Mouse (Mus musculus) heart, postnatal 4 days (tissue): Measurements from ENCODE around the gene Fgfbp3. TPM values are rescaled to one million over a fixed set of nuclear protein-coding genes. Genes with fewer than 3 reads are reported as not detected.
A peak's percentile ranks its signal among the peaks of the same experiment; 100 is the strongest.
"Not testable (repeated sequence)": the region's sequence is repeated elsewhere in the genome, so short reads cannot be mapped to it uniquely, and the experiment has no call there.

Experiments used
- DNase-seq: peaks from one replicate; pipeline ENCODE4 v3.0.0; 2021
- total RNA-seq, 2 experiments: library from RNA; stranded (reverse); gene quantifications; 2 replicates each; pipeline ENCODE4 v1.2.3; 2021

The Fgfbp3 gene
- total RNA-seq = 1 to 10 TPM; 2.8 to 3.3 TPM

DNA sequence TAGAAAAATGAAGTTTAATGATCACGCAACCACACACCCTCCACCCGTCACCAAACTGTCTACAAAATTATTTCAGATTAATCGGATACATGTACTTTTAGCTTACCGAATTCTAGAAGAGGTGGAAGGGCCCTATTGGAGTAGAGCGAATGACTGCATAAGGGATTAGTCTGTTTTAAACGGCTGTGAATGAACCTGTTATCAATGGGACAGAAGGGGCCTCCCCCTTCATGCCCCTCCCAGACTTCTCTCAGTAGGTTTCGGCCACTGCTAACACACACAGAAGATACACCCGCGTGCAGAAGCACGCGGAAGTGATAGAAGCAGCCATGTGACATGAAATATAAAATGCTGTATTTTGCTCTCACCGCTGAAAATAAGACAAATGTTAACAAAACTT lies at the start of gene Fgfbp3:
TSS of gene Fgfbp3 (minus strand) at position 150 of the 400 bp plus-strand sequence.
- no peak for DNase-seq

DNA sequence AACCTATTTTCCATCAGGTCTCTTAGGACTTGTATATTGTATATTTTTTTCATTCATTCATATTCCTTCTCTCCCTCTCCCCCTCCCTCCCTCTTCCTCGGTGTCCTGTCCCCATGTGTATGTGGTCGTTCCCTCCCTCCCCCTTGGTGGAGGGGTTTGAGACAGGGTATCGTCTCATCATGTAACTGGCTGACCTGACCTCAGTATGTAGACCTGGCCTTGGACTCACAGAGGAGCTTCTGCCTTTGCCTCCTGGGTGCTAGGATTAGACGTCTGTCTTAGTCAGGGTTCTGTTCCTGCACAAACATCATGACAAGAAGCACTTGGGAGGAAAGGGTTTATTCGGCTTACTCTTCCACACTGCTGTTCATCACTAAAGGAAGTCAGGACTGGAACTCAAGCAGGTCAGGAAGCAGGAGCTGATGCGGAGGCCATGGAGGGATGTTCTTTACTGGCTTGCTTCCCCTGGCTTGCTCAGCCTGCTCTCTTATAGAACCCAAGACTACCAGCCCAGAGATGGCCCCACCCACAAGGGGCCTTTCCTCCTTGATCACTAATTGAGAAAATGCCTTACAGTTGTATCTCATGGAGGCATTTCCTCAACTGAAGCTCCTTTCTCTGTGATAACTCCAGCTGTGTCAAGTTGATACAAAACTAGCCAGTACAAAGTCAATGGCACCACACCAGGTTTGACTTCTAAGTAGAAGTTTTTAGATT lies 43.3 kb upstream of the Fgfbp3 start:
- DNase-seq = not testable (repeated sequence)

DNA sequence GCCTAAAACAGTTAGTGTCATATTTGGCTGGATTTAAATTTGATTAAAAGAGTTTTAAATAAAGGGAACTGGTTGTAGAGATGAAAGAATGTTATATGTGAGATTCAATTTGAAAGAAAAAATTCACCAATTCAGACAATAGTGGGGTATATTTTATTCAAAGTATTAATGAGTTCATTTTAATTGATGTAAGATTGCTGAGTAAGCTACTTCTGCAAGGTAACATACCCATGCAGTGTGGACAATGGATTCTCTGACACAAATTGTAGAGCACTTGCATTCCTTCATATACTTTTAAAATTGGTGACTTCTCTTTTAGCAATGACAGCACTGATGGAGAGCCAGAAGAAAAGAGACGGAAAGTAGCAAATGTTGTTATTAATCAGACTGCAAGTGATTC lies 41.9 kb upstream of the Fgfbp3 start:
- no peak for DNase-seq

DNA sequence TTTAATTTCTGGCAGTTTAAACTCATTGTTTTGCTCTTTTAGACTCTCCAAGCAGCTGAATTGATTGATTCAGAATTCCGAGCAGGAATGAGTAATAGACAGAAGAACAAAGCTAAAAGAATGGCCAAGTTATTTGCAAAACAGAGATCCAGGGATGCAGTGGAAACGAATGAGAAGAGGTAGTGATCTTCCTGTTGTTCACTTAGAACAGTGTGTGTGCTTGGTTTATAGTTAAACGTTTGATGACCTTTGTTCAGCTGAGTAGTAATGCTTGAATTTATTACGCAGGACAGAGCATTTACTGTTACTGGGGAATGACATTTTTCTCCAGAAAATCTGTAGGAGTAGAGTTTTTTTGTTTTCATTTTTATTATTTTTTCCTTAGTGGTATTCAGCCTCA lies 38.9 kb upstream of the Fgfbp3 start:
- DNase-seq = no peak

DNA sequence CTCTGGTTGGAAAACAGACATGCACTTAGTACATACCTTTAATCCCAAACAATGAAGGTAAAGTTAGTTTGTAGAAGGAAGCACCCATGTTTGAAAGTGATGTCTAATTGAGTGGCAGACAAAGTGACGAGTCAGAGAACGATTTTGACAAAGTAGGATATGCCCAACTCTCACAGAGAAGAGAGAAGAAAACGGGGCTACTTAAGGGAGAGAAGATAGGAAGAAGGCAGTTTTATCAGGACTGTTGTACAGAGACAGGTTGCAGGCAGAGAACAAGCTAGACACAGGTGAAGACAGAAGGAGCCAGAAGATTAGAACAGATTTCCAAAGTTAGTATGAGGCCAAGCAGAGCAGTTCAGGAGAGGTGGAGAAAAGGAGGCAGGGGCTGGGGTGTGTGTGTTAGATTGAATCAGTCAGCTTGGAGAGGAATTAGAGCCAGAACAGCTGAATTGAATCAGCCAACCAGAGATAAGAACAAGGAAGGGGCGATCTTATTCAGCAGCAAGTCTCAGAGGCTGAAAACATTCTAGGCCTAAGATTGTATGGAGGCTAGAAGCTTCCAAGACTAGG lies 34.3 kb upstream of the Fgfbp3 start:
- no peak for DNase-seq

DNA sequence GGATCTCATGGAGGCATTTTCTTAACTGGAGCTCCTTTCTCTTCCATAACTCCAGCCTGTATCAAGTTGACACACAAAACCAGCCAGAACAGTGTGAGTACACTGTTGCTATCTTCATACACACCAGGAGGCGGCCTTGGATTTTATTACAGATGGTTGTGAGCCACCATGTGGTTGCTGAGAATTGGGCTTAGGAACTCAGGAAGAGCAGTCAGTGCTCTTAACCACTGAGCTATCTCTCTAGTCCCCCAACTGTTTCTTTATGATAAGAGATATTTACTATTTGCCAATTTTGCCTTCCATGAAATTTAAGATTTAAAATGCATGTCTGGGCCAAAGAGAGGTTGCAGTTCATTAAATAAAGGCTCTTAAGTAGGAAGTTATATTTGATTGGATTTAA lies 20.6 kb upstream of the Fgfbp3 start:
- no peak for DNase-seq

DNA sequence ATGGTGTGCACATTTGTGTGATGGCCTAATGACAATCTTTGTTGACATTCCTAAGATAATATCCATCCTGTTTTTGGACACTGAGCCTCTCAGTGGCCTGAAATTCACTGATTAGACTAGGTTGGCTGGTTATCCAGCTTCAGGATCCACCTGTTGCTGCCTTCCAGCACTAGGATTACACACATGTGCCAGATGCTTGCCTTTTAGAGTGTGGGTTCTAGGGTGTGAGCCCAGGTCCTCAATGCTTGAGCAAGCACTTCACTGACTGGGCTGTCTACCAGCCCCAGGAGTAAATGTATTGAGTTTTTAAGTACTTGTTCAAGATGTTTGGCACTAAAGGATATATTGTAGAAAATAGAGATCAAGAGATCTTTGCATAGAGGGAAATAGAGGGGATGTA lies 18.6 kb upstream of the Fgfbp3 start:
- DNase-seq = no peak

DNA sequence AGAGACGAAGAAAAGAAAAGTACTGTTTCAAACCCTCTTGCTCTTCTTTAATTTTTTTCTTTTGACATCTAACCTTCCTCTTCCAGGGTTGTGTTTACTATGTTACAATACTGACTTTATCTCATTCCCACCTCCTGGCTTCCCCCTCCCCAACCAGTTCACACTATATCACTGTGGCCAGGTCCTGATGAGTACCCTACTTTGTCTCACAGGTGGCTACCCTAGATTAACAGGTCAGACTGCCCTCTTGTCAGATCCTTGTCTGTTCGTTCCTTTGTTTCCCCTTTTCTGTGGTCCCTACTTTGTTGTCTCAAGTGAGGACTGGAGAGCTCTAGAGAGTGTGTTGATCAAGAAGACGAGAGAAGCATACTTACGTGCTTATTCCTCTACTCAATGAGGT lies 16.9 kb upstream of the Fgfbp3 start:
- DNase-seq = no peak

DNA sequence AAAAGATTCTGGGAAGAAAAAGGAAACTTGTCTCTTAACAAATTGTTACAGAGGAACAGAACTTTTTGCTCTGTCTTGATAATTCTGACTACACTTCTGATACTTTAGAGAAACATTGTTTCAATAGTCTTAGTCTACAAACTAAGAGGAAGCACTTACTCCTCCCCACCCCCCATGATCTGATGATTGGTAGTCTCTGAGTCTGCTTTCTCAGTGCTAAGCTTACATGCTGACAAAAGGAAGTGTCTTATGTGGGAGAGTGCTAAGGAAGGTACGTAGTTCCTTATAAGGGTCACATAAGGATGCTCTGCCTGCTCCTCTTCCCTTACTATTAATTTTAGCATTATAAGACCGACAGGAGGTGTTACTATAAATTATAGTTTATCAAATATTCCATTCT lies 13.2 kb upstream of the Fgfbp3 start:
- DNase-seq = no peak

DNA sequence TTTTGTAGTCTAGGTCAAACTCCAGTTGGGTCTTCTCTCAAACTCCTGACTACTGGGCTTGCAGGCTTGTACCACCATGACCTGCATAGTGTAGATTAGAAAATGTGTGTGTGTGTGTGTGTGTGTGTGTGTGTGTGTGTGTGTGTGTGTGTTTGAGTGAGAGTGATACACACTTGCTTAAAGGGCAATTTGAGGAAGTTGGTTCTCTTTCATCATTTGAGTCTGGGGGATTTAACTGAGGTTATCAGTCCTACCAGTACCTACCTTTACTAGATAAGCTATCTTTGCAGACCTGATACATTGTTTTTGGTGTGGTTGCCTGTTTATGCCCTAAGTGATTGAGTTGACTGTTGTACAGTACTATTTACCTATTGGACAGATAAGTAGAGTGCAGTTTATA lies 12.7 kb upstream of the Fgfbp3 start:
- DNase-seq = no peak

DNA sequence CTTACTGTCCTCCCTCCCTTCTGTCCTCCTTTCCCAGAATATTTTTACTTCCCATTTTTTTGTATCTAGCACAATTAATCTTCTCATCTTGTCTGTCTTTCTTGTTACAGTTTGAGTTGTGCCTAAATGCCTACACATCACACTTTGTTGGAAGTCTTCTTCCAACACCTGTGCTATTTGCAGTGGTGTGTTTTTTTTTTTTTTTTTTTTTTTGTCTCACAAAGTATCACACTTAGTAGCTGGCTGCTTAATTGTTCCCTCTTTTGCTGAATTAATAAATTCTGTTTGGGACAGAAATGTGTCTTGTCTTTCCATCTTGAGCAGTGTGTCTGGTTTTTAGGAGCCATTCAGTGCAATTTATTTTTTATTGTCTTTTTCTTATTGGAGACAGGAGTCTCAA lies 10.4 kb upstream of the Fgfbp3 start:
- no peak for DNase-seq

DNA sequence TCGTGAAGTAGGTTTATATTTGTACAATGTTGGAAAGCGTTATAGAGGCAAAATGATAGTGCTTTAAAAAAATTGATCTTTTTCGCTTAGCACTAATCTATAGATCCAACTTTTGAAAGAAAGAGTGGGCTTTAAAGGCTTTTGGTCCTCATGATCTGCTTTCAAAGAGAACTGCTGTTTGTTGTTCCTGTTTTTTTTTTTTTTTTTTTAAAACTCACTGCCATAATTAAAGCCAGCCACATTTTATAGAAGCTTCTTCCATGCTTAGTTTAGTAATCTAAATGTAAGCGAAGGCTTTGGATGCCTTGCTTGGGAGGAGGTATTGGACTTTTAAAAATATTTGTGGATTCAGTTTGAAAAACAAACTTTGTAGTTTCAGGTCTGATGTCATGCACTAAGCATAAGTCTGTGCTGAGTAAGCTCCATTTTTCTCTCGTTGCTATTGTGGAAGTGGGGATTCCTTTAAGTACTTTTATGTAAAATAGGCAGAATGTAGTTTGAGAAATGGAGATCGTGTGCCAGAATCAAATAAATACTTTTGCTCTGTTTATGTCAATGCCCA lies 8.5 kb upstream of the Fgfbp3 start:
- no peak for DNase-seq

DNA sequence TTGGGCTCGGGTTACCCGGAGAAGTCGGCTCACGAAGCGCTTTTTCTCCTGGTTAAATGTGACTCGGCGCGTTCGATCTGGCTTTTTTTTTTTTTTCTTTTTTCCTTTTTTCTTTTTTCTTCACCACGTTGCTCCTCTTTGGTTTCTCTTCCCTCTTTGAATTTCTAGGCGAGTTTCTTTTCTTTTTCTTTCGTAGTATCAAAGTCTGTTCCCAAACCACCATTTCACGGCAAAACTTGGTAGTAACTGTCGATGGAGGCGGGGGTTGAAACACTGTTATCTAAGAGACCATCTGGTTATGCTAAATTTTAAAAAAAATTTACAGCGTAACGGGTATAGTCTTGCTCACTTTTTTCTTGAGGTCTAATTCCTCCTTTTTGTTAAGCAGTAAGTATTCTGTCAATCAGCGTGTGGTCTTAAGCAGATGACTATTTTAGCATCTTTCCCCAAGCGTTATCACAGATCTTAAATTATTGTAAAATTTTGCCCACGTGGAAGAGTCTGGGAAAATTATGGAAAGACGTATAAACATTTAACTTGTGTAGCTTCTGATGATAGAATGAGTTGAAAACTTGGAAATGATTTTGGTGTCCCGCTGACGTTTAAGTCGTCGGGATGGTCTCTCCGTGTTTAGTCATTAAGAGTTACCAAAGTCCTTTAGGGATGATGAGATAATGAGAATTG lies 7.3 kb upstream of the Fgfbp3 start:
- DNase-seq = no peak

DNA sequence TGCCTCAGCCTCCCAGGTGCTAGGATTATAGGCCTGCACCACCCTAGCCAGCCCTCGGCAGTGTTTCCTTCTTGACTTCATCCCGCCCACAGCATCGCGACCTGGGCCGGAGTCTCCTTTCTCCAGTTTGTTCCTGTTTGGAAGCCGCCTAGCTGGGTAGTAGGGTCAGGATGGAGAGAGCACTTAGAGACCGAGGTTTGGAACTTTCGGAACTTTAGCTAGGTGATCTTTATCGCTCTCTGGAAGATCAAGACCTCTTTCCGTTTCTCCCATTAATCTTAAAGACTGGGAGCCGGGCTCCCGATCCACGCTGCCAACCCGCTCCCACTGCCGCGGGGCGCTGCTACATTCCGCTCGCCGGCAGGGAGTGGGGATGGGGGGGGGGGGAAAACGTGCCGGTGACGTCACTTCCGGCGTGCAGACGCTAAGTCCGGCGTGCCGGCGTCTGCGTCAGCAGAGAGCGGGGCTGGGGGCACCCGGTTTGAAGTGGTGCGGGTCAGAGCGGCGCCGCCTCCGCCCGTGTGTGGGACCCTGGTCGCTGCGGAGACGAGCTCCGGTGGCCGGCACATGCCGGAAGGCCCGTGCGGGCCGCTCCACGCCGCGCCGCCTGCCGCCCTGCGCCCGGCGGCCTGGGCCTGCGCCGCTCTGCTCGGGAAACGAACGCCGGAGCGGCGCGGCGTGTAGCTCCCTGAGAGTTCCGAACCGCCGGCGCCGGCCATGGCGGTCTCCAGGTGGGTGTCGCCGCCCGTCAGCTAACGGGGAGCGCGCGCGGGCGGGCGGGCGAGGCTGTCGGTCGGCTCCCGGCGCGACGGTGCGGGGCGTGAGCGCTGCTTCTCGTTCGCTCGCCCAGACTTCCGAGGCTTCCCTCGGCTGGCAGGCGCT lies 6.5 kb upstream of the Fgfbp3 start, which contains the start of gene Btaf1:
TSS of gene Btaf1 (plus strand) at position 409 of the 882 bp plus-strand sequence.
- peak; percentile 82 for DNase-seq

DNA sequence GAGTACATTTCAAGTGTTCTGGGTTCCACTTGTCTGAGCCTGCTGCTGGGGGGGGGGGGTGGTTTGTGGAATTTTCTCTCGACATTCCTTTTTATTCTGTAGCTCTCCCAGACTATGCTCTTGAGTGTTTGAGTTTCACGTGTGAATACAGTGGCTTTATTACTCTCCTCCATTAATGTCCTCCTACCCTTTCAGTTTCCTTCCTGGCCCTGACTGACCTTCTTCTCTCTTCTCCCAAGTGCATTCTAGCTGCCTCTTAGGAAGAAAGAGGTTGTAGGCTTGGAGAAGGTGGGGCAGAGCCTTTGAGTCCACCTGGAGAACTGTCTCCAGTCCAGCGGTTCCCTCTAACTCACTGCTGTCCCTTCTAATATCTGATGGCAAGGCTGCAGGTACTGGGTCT lies 3.5 kb upstream of the Fgfbp3 start:
- DNase-seq = no peak

DNA sequence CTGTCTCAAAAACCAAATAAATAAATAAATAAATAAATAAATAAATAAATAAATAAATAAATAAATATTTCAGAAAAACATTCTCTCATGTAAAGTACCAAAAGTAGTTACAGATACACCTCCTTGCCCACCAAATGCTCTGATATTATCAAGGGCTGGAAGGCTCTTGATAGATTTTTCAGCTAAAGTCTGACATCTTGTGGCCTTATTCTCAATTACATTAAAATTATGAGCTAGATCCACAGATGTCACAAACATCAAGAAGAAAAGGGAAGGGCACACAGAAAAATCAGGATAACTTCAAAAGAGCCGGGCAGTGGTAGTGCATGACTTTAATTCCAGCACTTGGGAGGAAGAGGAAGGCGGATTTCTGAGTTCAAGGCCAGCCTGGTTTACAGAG lies 2.6 kb upstream of the Fgfbp3 start:
- no peak for DNase-seq

DNA sequence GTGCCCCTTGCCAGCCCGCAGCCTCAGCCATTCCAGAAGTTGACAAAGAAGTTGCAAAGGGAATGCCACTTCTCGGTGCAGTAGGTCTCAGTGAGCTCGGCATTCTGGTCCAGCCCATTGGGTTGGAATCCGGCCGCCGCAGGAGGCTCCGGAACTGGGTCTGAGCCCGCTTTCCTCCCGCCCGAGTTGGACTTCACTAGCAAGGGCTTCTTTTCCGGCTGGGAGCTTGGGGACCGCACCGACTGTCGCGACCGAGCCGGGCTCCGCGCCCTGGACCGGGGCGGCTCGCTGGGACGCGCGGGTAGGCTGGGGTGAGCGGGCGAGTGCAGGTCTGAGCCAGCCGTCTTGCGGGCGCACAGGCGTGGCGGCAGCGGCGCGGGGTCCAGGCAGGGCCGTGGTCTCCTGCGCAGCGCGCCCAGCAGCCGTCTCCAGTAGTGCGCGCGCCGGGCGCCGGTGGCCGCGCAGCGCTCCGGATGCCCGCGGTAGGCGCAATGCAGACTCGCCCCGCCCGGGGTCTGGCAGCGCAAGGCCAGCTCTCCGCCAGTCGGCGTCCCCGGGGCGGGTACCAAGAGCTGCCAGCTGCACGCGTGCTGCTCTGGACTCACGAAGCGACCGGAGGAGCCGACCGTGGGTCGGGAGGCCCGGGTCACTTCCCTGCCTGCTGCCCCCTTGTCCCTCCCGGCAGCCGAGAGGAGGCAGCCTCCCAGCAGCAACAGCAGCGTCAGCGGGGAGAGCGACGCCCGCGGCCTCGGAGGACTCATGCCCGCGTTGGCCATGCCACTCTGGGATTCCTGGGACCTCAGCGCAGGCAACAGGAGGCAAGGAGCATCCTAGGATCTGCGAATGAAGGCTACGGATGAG lies 744 bp downstream of the Fgfbp3 start:
- peak; percentile 81 for DNase-seq

DNA sequence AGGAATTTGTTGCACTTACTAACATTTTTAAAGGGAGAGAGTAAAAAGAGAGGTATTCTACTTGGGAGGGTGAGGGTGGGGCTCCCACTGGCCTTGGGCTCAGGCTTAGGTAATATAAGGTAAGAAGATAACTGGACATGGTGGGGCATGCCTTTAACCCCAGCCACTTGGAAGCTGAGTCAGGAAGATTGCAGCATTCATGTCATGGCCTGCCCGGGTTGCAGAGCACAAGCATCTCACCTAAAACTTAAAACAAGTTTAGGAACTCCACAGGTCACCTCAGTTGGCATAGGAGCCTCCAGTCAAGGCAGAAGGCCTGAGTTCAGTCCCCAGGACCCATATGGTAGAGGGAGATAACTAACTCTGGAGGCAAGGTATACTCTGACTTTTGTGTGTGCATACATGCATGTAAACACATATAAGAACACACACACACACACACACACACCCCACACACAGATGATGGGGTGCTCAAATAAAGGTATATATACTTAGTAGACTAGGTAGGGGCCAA lies 2.5 kb downstream of the Fgfbp3 start:
- no peak for DNase-seq

DNA sequence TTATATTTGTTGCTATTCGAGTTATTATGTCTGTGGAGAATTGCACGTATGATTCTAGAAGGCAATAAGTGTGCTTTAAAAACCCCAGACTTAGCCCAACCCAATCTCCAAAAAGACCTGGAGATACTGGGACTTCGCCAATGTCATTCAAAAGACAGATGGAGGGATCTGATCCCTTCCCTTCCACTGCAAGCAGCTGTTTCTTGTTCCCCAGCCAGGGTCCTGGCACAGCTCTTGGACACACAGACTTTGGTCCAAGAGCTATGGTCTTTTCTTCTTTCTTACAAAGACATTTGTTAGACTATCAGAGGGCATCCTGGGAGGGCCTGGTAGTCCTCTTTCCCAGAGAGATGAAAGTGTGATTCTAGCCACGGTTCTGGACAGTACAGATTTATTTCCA lies 3.2 kb downstream of the Fgfbp3 start:
- no peak for DNase-seq

DNA sequence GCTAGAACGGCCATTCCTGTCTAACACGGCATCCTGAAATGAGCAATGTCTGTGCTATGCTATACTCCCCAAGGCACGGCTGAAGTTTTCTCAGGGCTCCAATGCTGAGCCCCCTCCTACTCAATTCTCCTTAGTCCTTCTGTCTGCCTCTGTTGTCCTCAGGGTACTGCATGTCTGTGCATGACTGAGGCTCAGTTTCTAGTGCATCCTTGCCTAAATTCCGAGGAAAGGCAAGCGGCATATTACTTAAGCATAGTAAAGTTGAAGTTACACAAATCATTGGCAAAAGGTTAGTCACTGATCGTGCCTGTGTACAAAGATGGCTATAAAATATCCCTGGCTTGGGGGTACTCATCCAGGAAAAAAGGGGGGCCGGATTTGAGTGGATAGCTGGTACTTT lies 6.4 kb downstream of the Fgfbp3 start:
- no peak for DNase-seq

DNA sequence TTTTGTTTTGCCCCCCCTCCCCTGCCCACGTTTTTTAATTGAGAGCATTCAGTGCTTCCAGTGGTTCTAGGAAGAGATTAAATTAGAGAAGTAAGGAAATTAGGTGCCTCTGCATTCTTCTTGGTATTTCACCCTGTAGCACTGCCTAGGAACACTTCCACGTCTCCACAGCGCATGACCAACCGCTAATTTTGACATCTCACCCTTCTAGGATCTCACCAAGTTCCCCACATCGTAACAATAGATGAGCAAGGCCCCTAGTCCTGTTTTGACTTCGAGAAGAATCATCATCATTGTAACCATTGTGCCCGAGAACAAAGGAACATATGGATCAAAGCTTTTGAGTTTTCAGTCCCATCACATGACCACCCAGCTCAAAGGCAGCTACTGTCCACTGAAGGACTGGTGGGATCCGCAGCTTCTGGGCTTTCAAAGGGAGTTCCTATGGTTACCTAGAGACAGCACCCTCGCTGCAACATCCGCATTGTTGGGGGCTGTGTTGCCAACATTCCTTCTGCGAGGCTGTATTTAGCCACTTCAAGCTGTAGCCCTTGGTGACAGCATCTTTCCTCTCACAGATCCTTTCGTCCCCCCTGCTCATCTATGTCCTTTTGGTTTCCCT lies 8.9 kb downstream of the Fgfbp3 start:
- no peak for DNase-seq
